Mouse (Mus musculus) stomach, postnatal 0 days (tissue): ENCODE measurements at regions not wholly inside any gene's neighbourhood (a gene's known extent, or its start where the extent isn't known, plus 50 kb on each side); places are given as distances from the start of the nearest gene placed in this dataset.

Source experiments
- ATAC-seq: fragments of 200-750 bp; cut with Nextera tagmentation; 2 replicates; pipeline ENCODE4 v1.8.0; 2017; ENCODE audit not compliant: low FRiP score, low TSS enrichment
- DNase-seq: peaks from one replicate; pipeline ENCODE4 v3.0.0-alpha.2; 2016; ENCODE audit warnings: low spot score
- H3K27ac ChIP-seq: fragments of 300-500 bp; sonication (generic); replicated peaks from 2 replicates; pipeline ENCODE4 v1.5.1; 2014; ENCODE audit warnings: mild to moderate bottlenecking, control low read depth
- H3K27me3 ChIP-seq: fragments of 300-500 bp; sonication (generic); 2 replicates; pipeline ENCODE4 v1.6.1; 2014; ENCODE audit warnings: low read length; ENCODE audit not compliant: control insufficient read depth, insufficient read depth
- H3K36me3 ChIP-seq: fragments of 300-500 bp; sonication (generic); 2 replicates; pipeline ENCODE4 v1.6.1; 2014; ENCODE audit warnings: low read length, mixed read lengths; ENCODE audit not compliant: control insufficient read depth, insufficient read depth
- H3K4me1 ChIP-seq: fragments of 300-500 bp; sonication (generic); replicated peaks from 2 replicates; pipeline ENCODE4 v1.6.1; 2014; ENCODE audit warnings: antibody characterized with exemption; ENCODE audit not compliant: control insufficient read depth, insufficient read depth
- H3K4me2 ChIP-seq: fragments of 300-500 bp; sonication (generic); replicated peaks from 2 replicates; pipeline ENCODE4 v1.6.1; 2014; ENCODE audit warnings: low read depth, mild to moderate bottlenecking, control low read depth, moderate library complexity
- H3K4me3 ChIP-seq: fragments of 300-500 bp; sonication (generic); 2 replicates; pipeline ENCODE4 v1.5.1; 2014; ENCODE audit warnings: low read depth, low read length, control low read depth
- H3K9ac ChIP-seq: fragments of 300-500 bp; sonication (generic); 2 replicates; pipeline ENCODE4 v1.6.1; 2014; ENCODE audit warnings: mild to moderate bottlenecking, low read length, control low read depth, mixed read lengths
- H3K9me3 ChIP-seq: fragments of 300-500 bp; sonication (generic); 2 replicates; pipeline ENCODE4 v1.6.1; 2016; ENCODE audit warnings: low read length; ENCODE audit not compliant: control insufficient read depth
- CTCF ChIP-seq: IDR thresholded peaks from 2 replicates; pipeline ENCODE4 v1.5.1; 2016; ENCODE audit warnings: antibody characterized with exemption, low read depth, mild to moderate bottlenecking, moderate library complexity
- EP300 ChIP-seq: optimal IDR thresholded peaks from 2 replicates; pipeline ENCODE3; 2016; ENCODE audit warnings: antibody characterized with exemption
- WGBS: fragments of 180-500 bp; shearing (Covaris S2); extraction: QIAGEN DNeasy Blood & Tissue Kit; methylation state at CpG from one replicate; pipeline ENCODE4 v1.1.7; 2014; 5-methylcytosine and 5-hydroxymethylcytosine counted together

GRCm38 (mm10) chr1:65509003-65509402, 227.1 kb downstream of the Pth2r start:
- Histone ChIP-seq H3K4me3 (no peak overlapping the region), H3K9ac (no peak overlapping the region), H3K27ac (no peak overlapping the region), H3K4me2 (no peak overlapping the region), H3K4me1 (no peaks in the 10 kb centered on the region), H3K36me3 (no peaks in the 10 kb centered on the region), H3K27me3 (no peaks in the 10 kb centered on the region), H3K9me3 (no peaks in the 10 kb centered on the region)
- DNase-seq (no peak), ATAC-seq (no peak)
- no peak for TF ChIP-seq CTCF
- no peak for TF ChIP-seq EP300
- 76% methylated on average over 2 of the region's 2 CpGs for WGBS

GRCm38 (mm10) chr1:65535674-65536073, 253.8 kb downstream of the Pth2r start:
- no peaks in the 10 kb centered on the region for H3K27me3 ChIP-seq
- H3K4me2 ChIP-seq = no peak overlapping the region
- H3K4me3 ChIP-seq = no peak overlapping the region
- TF ChIP-seq CTCF = no peak
- no peak for TF ChIP-seq EP300
- no peaks in the 10 kb centered on the region for H3K4me1 ChIP-seq
- no peaks in the 10 kb centered on the region for H3K9me3 ChIP-seq
- H3K9ac ChIP-seq = no peak overlapping the region
- DNase-seq (no peak), ATAC-seq (no peak)
- no peaks in the 10 kb centered on the region for H3K36me3 ChIP-seq
- no peak overlapping the region for H3K27ac ChIP-seq
- 20% methylated on average over 3 of the region's 3 CpGs for WGBS

DNA sequence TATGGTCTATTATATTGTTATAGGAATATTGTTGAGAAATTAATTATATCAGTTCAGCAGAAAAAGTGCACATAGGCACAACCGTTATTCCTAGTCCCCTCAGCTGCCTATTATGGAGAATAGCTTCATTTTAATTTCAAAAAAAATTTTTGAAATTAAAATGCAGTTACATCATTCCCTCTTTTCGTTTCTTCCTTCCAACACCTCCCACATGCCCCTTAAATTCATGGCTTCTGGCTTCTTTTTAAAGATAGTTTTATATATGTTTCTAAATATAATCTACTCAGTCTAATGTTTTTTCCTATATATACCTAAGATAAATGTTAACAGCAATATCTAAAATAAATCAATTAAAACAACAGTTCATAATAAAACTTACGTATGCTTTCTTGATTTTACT, 256.7 kb downstream of the Pth2r start:
- H3K36me3 ChIP-seq = no peaks in the 10 kb centered on the region
- no peak for DNase-seq
- no peaks in the 10 kb centered on the region for H3K27me3 ChIP-seq
- H3K9ac ChIP-seq = no peak overlapping the region
- no peak overlapping the region for H3K27ac ChIP-seq
- ATAC-seq = no peak
- H3K4me1 ChIP-seq = no peaks in the 10 kb centered on the region
- no peaks in the 10 kb centered on the region for H3K9me3 ChIP-seq
- TF ChIP-seq EP300 = no peak
- TF ChIP-seq CTCF = no peak
- no peak overlapping the region for H3K4me2 ChIP-seq
- WGBS = 74% methylated on average over 3 of the region's 3 CpGs
- no peak overlapping the region for H3K4me3 ChIP-seq

GRCm38 (mm10) chr1:65544219-65544864, 262.5 kb downstream of the Pth2r start:
- Histone ChIP-seq H3K9ac (no peak overlapping the region), H3K4me1 (no peaks in the 10 kb centered on the region), H3K27me3 (no peaks in the 10 kb centered on the region), H3K36me3 (no peaks in the 10 kb centered on the region), H3K9me3 (no peaks in the 10 kb centered on the region), H3K27ac (no peak overlapping the region), H3K4me2 (no peak overlapping the region), H3K4me3 (no peak overlapping the region)
- DNase-seq (no peak), ATAC-seq (no peak)
- 83% methylated on average over 5 of the region's 5 CpGs for WGBS
- TF ChIP-seq CTCF (no peak), EP300 (no peak)

- no peak overlapping the region for H3K4me2 ChIP-seq
- no peaks in the 10 kb centered on the region for H3K4me1 ChIP-seq
- no peaks in the 10 kb centered on the region for H3K9me3 ChIP-seq
- no peak overlapping the region for H3K27ac ChIP-seq
- H3K36me3 ChIP-seq = no peaks in the 10 kb centered on the region
- H3K4me3 ChIP-seq = no peak overlapping the region
- ATAC-seq (no peak), DNase-seq (no peak)
- TF ChIP-seq EP300 (no peak), CTCF (no peak)
- H3K9ac ChIP-seq = no peak overlapping the region
- 72% methylated on average over 5 of the region's 5 CpGs for WGBS
- no peaks in the 10 kb centered on the region for H3K27me3 ChIP-seq
Measured at GRCm38 (mm10) chr1:65545336-65546060, 263.6 kb downstream of the Pth2r start.

- no peak overlapping the region for H3K9ac ChIP-seq
- no peaks in the 10 kb centered on the region for H3K27me3 ChIP-seq
- H3K9me3 ChIP-seq = no peaks in the 10 kb centered on the region
- ATAC-seq (no peak), DNase-seq (no peak)
- 68% methylated on average over 4 of the region's 4 CpGs for WGBS
- H3K4me1 ChIP-seq = no peaks in the 10 kb centered on the region
- no peak overlapping the region for H3K4me3 ChIP-seq
- H3K27ac ChIP-seq = no peak overlapping the region
- H3K36me3 ChIP-seq = no peaks in the 10 kb centered on the region
- no peak overlapping the region for H3K4me2 ChIP-seq
- no peak for TF ChIP-seq CTCF
- TF ChIP-seq EP300 = no peak
Measured at GRCm38 (mm10) chr1:65548830-65549229, 267.0 kb downstream of the Pth2r start.
